In the genomic region with DNA sequence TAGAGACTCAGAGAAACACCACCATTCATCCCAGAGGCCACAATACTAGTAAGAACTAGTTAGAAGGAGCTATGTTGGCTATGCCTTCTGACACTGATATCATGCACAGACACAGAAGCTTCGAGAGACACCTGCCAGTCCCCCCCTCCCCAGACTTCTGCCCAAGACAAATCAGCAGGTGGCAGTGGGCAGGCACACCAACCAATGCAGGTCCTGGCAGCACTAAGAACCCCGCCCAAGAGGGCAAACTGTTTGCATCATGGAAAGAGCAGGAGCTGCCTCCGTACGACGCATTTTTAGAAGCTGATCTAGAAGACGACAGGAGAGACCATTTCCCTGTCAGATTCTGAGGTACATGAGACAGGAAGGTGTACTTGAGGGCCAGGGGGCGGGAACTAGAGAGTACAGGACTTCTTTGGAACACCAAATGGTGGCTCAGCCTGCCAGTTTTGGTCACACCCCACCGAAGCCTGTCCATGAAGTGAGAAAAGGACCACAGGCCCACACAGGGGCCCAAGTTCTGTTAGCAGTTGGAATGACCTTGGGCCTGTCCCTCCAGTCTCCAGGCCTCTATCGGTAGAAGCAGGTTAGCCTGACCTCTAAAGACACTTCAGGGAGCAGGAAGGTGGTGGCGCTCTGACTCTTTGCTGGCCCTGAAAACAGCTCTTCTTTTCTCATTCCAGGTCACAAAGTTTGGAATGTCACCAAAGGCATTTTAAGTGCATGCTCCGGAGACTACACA, we compare ENCODE assay signal across 12 mouse cellular contexts. TPM values are rescaled to one million over a fixed set of nuclear protein-coding genes. Genes with fewer than 3 reads are reported as not detected.
DNase-seq lines count a peak whose midpoint lies in the region; ATAC-seq and TF ChIP-seq lines count a peak whose summit lies in the region.
"Had no signal": no experiment of that assay in that cellular context is flagged by ENCODE, and none has a peak within 500 bp of the region (broad histone marks: within the 10 kb centered on the region; RNA-seq: fewer than 3 reads in every experiment).

No protein-coding gene starts in this region.

- peak overlapping the region; percentile 98; the same call in 1 of the 2 replicates for H3K4me2 ChIP-seq in lung, embryonic 14.5 days
- peak overlapping the region; percentile 79 for H3K4me2 ChIP-seq in heart, embryonic 14.5 days (ENCODE audit: low read length)
- H3K4me2 ChIP-seq in forebrain, postnatal 0 days (ENCODE audit: low read depth) = no peak overlapping the region

- 69% methylated on average over 11 of the region's 11 CpGs for WGBS in lung, embryonic 14.5 days
- WGBS in heart, embryonic 14.5 days = 52% methylated on average over 11 of the region's 11 CpGs
- 85% methylated on average over 11 of the region's 11 CpGs for WGBS in forebrain, postnatal 0 days

- DNase-seq in adrenal gland, adult (ENCODE audit: inconsistent age in 2 of 2, low spot score in 1 of 2) = peak; percentile 46 to 80
- DNase-seq in adrenal gland, adult 8-10 months = no peak
- no peak for DNase-seq in lung, embryonic 14.5 days
- DNase-seq in lung, postnatal 14 days = no peak
- DNase-seq in kidney, postnatal 36 days = peak; percentile 46 to 57
- DNase-seq in forebrain, postnatal 0 days = no peak
- DNase-seq in cerebellum, postnatal 14 days = no peak
- DNase-seq: adrenal gland, adult 2 months; cerebellum, adult 2 months; thymus, postnatal 4 days had no signal

- no peaks in the 10 kb centered on the region for H3K9me3 ChIP-seq in lung, embryonic 14.5 days (ENCODE audit: low read depth, low read length)
- H3K9me3 ChIP-seq in heart, embryonic 14.5 days (ENCODE audit: control insufficient read depth, low read length) = no peaks in the 10 kb centered on the region
- no peaks in the 10 kb centered on the region for H3K9me3 ChIP-seq in forebrain, postnatal 0 days (ENCODE audit: low read length)
- H3K9me3 ChIP-seq: embryonic facial prominence, embryonic 15.5 days had no signal

- peaks cover 6% of the 10 kb centered on the region; the same call in 1 of the 2 replicates for H3K4me1 ChIP-seq in lung, embryonic 14.5 days (ENCODE audit: insufficient read depth)
- peaks cover 34 to 49% of the 10 kb centered on the region in 2 experiments for H3K4me1 ChIP-seq in heart, embryonic 14.5 days (ENCODE audit: control insufficient read depth in 2 of 2, insufficient read depth in 2 of 2, low read length in 2 of 2)
- peaks cover 25% of the 10 kb centered on the region for H3K4me1 ChIP-seq in forebrain, postnatal 0 days (ENCODE audit: insufficient read depth)

- no peak for TF ChIP-seq CTCF in lung, embryonic 14.5 days (IDR thresholded peaks at IDR 0.05; ENCODE audit: low read depth)
- TF ChIP-seq CTCF in forebrain, postnatal 0 days (IDR thresholded peaks at IDR 0.05; ENCODE audit: low read depth) = no peak

- no peak overlapping the region for H3K4me3 ChIP-seq in lung, embryonic 14.5 days (ENCODE audit: low read depth, low read length)
- peak overlapping the region; percentile 5 to 92; a peak in 2 of 4 replicates for H3K4me3 ChIP-seq in heart, embryonic 14.5 days (ENCODE audit: control insufficient read depth in 1 of 2, insufficient read depth in 1 of 2, low read depth in 1 of 2, low read length in 2 of 2)
- no peak overlapping the region for H3K4me3 ChIP-seq in forebrain, postnatal 0 days (ENCODE audit: low read depth, low read length)
- H3K4me3 ChIP-seq: embryonic facial prominence, embryonic 15.5 days had no signal

- no peak overlapping the region for H3K27ac ChIP-seq in lung, embryonic 14.5 days (ENCODE audit: low read depth)
- H3K27ac ChIP-seq in heart, embryonic 14.5 days (replicated peaks in 1 of 2; ENCODE audit: control insufficient read depth in 1 of 2, insufficient read depth in 1 of 2, low read depth in 2 of 2, low read length in 2 of 2) = peak overlapping the region; percentile 90 to 99
- H3K27ac ChIP-seq in forebrain, postnatal 0 days (ENCODE audit: low read depth, low read length) = no peak overlapping the region
- H3K27ac ChIP-seq: embryonic facial prominence, embryonic 15.5 days had no signal

- no peak for ATAC-seq in lung, embryonic 14.5 days (ENCODE audit: insufficient read depth)
- no peak for ATAC-seq in heart, embryonic 14.5 days (ENCODE audit: insufficient number of reproducible peaks, insufficient read depth, low FRiP score, low read depth)
- ATAC-seq in forebrain, postnatal 0 days = no peak

- H3K27me3 ChIP-seq in lung, embryonic 14.5 days (ENCODE audit: insufficient read depth, low read length) = no peaks in the 10 kb centered on the region
- H3K27me3 ChIP-seq in heart, embryonic 14.5 days (ENCODE audit: control insufficient read depth, insufficient read depth, low read length) = no peaks in the 10 kb centered on the region
- H3K27me3 ChIP-seq in forebrain, postnatal 0 days (ENCODE audit: insufficient read depth, low read length) = no peaks in the 10 kb centered on the region
- H3K27me3 ChIP-seq: embryonic facial prominence, embryonic 15.5 days had no signal

- H3K36me3 ChIP-seq in lung, embryonic 14.5 days (ENCODE audit: insufficient read depth) = peaks cover 57% of the 10 kb centered on the region
- H3K36me3 ChIP-seq in heart, embryonic 14.5 days (ENCODE audit: control insufficient read depth, insufficient read depth, low read length) = peaks cover 49% of the 10 kb centered on the region
- H3K36me3 ChIP-seq in forebrain, postnatal 0 days (ENCODE audit: insufficient read depth) = peaks cover 24% of the 10 kb centered on the region

- 0 out of 2 replicates have a peak overlapping the region, but pooled peaks have one; percentile 99 for H3K9ac ChIP-seq in lung, embryonic 14.5 days
- peak overlapping the region; percentile 99 for H3K9ac ChIP-seq in heart, embryonic 14.5 days (ENCODE audit: low read length)
- H3K9ac ChIP-seq in forebrain, postnatal 0 days = no peak overlapping the region
- H3K9ac ChIP-seq: embryonic facial prominence, embryonic 15.5 days had no signal

RNA-seq across cellular contexts. Expression of a gene that starts 6.1 kb away (rescaled TPM):
- total RNA-seq in adrenal gland, adult 8-10 months (2022) = 100 to 1,000 TPM; 270 to 756 (median 501) TPM
- polyA plus RNA-seq in lung, embryonic 14.5 days (2014; fragmentation: Nextera tagmentation; extraction: Ambion mirVana) = 6.6 and 7.7 TPM in 2 replicates
- 8.1 and 8.3 TPM in 2 replicates for polyA plus RNA-seq in heart, embryonic 14.5 days (2014; fragmentation: Nextera tagmentation; extraction: Ambion mirVana)
- 70.7 and 96.5 TPM in 2 replicates for total RNA-seq in forebrain, postnatal 0 days (2014; rRNA removed)
- polyA plus RNA-seq in forebrain, postnatal 0 days (2015; fragmentation: Nextera tagmentation; extraction: Ambion mirVana) = 2.0 and 2.3 TPM in 2 replicates

Comparison
In these comparisons a context has a peak if more than half of its experiments do, and no peak if none do; other contexts are left out.
1. DNase-seq: peak in adrenal gland, adult (2 of 2) and kidney, postnatal 36 days (2 of 2); none in adrenal gland, adult 8-10 months (single experiment), lung, embryonic 14.5 days (single experiment), lung, postnatal 14 days (single experiment), forebrain, postnatal 0 days (single experiment) and cerebellum, postnatal 14 days (0 of 2).
2. H3K27ac ChIP-seq: peak in heart, embryonic 14.5 days (2 of 2); none in lung, embryonic 14.5 days (single experiment) and forebrain, postnatal 0 days (single experiment).
3. H3K4me3 ChIP-seq: peak in heart, embryonic 14.5 days (2 of 2); none in lung, embryonic 14.5 days (single experiment) and forebrain, postnatal 0 days (single experiment).